ENCODE assay signal across 8 mouse cellular contexts in genomic region chr15:82274927-82275901, GRCm38 (mm10). TPM values are rescaled to one million over a fixed set of nuclear protein-coding genes. Genes with fewer than 3 reads are reported as not detected.
DNase-seq lines count a peak whose midpoint lies in the region; ATAC-seq and TF ChIP-seq lines count a peak whose summit lies in the region.

No protein-coding gene starts in this region.

- H3K27ac ChIP-seq in heart, embryonic 12.5 days (ENCODE audit: poor library complexity, severe bottlenecking): no peak overlapping the region
- H3K27ac ChIP-seq in hindbrain, embryonic 14.5 days: peak overlapping the region; percentile 97
- peak overlapping the region; percentile 90 for H3K27ac ChIP-seq in limb, embryonic 10.5 days
- peak overlapping the region; percentile 96 for H3K27ac ChIP-seq in neural tube, embryonic 15.5 days (replicated peaks)

- H3K36me3 ChIP-seq in heart, embryonic 12.5 days: no peaks in the 10 kb centered on the region
- peaks cover 16% of the 10 kb centered on the region for H3K36me3 ChIP-seq in hindbrain, embryonic 14.5 days (replicated peaks; ENCODE audit: control insufficient read depth, insufficient read depth)
- peaks cover 26% of the 10 kb centered on the region for H3K36me3 ChIP-seq in limb, embryonic 10.5 days
- peaks cover 20% of the 10 kb centered on the region for H3K36me3 ChIP-seq in neural tube, embryonic 15.5 days

- H3K4me2 ChIP-seq in heart, embryonic 12.5 days: peak overlapping the region; percentile 93
- H3K4me2 ChIP-seq in hindbrain, embryonic 14.5 days (replicated peaks): peak overlapping the region; percentile 94
- H3K4me2 ChIP-seq in neural tube, embryonic 15.5 days: peak overlapping the region; percentile 87

- peaks cover 22% of the 10 kb centered on the region for H3K4me1 ChIP-seq in heart, embryonic 12.5 days (replicated peaks)
- H3K4me1 ChIP-seq in hindbrain, embryonic 14.5 days (replicated peaks; ENCODE audit: control insufficient read depth, insufficient read depth, low read length): peaks cover 31% of the 10 kb centered on the region
- peaks cover 27% of the 10 kb centered on the region for H3K4me1 ChIP-seq in limb, embryonic 10.5 days
- peaks cover 42% of the 10 kb centered on the region for H3K4me1 ChIP-seq in neural tube, embryonic 15.5 days

- peaks cover 70% of the 10 kb centered on the region for H3K27me3 ChIP-seq in heart, embryonic 12.5 days (replicated peaks)
- peaks cover 44% of the 10 kb centered on the region for H3K27me3 ChIP-seq in Patski
- no peaks in the 10 kb centered on the region for H3K27me3 ChIP-seq in hindbrain, embryonic 14.5 days (ENCODE audit: control insufficient read depth, insufficient read depth, low read length)
- peaks cover 47% of the 10 kb centered on the region for H3K27me3 ChIP-seq in limb, embryonic 10.5 days (ENCODE audit: low read depth, poor library complexity, severe bottlenecking)
- 0 out of 2 replicates have a peak, but pooled peaks cover 7% of the 10 kb centered on the region for H3K27me3 ChIP-seq in neural tube, embryonic 15.5 days (replicated peaks)

- CTCF ChIA-PET in Patski (lab: Charles Lee): interaction anchor here (3.0 kb wide), 1 partner anchor 10 kb away, joined by 9 read pairs; no protein-coding TSS in a partner anchor

- intact Hi-C loops in heart, postnatal 36 days (cut with DNase I): no loop called here

- no peak for TF ChIP-seq CTCF in Patski (IDR thresholded peaks at IDR 0.05)

- peak overlapping the region; percentile 55 for H3K4me3 ChIP-seq in heart, embryonic 12.5 days
- H3K4me3 ChIP-seq in hindbrain, embryonic 14.5 days (replicated peaks; ENCODE audit: low read length): peak overlapping the region; percentile 75
- H3K4me3 ChIP-seq in limb, embryonic 10.5 days: peak overlapping the region; percentile 78
- H3K4me3 ChIP-seq in neural tube, embryonic 15.5 days (replicated peaks): peak overlapping the region; percentile 63

- POLR2A ChIA-PET in Patski (lab: Charles Lee): no interaction called here

- no peak for DNase-seq in heart, postnatal 36 days
- DNase-seq in Patski (ENCODE audit: low read depth, low spot score): no peak
- peak; percentile 41 for DNase-seq in embryo, embryonic 11.5 days (ENCODE audit: low read depth, low spot score)
- DNase-seq in hindbrain, embryonic 14.5 days (ENCODE audit: low spot score): peak; percentile 79
- peak; percentile 81 for DNase-seq in limb, embryonic 10.5 days (ENCODE audit: low spot score)
- DNase-seq in testis, postnatal 14 days (ENCODE audit: low spot score): no peak

- H3K9me3 ChIP-seq in heart, embryonic 12.5 days (replicated peaks): no peaks in the 10 kb centered on the region
- no peaks in the 10 kb centered on the region for H3K9me3 ChIP-seq in hindbrain, embryonic 14.5 days (ENCODE audit: control insufficient read depth, low read length)
- H3K9me3 ChIP-seq in limb, embryonic 10.5 days (replicated peaks): no peaks in the 10 kb centered on the region
- H3K9me3 ChIP-seq in neural tube, embryonic 15.5 days (replicated peaks): no peaks in the 10 kb centered on the region

- in situ Hi-C loops in Patski (cut with MboI; ENCODE audit: low pct_unique_long_range_greater_than_20kb): no loop called here

- 3% methylated on average over 81 of the region's 86 CpGs for WGBS in heart, embryonic 12.5 days
- under 1% methylated on average over 67 of the region's 86 CpGs for whole genome bisulfite sequencing in hindbrain, embryonic 14.5 days
- WGBS in limb, embryonic 10.5 days: under 1% methylated on average over 86 of the region's 86 CpGs
- WGBS in neural tube, embryonic 15.5 days: under 1% methylated on average over 76 of the region's 86 CpGs

- ATAC-seq in heart, embryonic 12.5 days (ENCODE audit: insufficient number of reproducible peaks, low FRiP score): peak; percentile 36; the same call in 1 of the 2 replicates
- peak; percentile 11 for ATAC-seq in Patski
- peak; percentile 73 for ATAC-seq in hindbrain, embryonic 14.5 days (ENCODE audit: low FRiP score)
- ATAC-seq in neural tube, embryonic 15.5 days (ENCODE audit: low FRiP score): peak; percentile 86

- H3K9ac ChIP-seq in heart, embryonic 12.5 days: peak overlapping the region; percentile 59
- H3K9ac ChIP-seq in hindbrain, embryonic 14.5 days: peak overlapping the region; percentile 92
- peak overlapping the region; percentile 64 for H3K9ac ChIP-seq in neural tube, embryonic 15.5 days (replicated peaks)

RNA-seq across cellular contexts. Expression of gene Sept3, which starts 0.5 kb away (rescaled TPM):
- polyA plus RNA-seq in heart, embryonic 12.5 days (2016; fragmentation: Nextera tagmentation; extraction: Ambion mirVana): 3.8 and 4.9 TPM in 2 replicates
- under 1 TPM; 0.35 to 0.36 TPM for total RNA-seq in heart, postnatal 36 days (2021)
- polyA plus RNA-seq in Patski (2021): 2.0 TPM
- polyA plus RNA-seq in hindbrain, embryonic 14.5 days (2014; fragmentation: Nextera tagmentation; extraction: Ambion mirVana): 375 and 410 TPM in 2 replicates
- 32.9 and 41.5 TPM in 2 replicates for polyA plus RNA-seq in limb, embryonic 10.5 days (2016; fragmentation: Nextera tagmentation; extraction: Ambion mirVana)
- polyA plus RNA-seq in neural tube, embryonic 15.5 days (2015; fragmentation: Nextera tagmentation; extraction: Ambion mirVana): 338 and 367 TPM in 2 replicates

RNA-seq across cellular contexts. Expression of gene 1500009C09Rik, which starts 23.0 kb away (rescaled TPM):
- polyA plus RNA-seq in heart, embryonic 12.5 days (2016; fragmentation: Nextera tagmentation; extraction: Ambion mirVana): not detected in 2 replicates
- total RNA-seq in heart, postnatal 36 days (2021): not detected
- polyA plus RNA-seq in Patski (2021): not detected
- polyA plus RNA-seq in hindbrain, embryonic 14.5 days (2014; fragmentation: Nextera tagmentation; extraction: Ambion mirVana): 10.2 and 13.2 TPM in 2 replicates
- polyA plus RNA-seq in limb, embryonic 10.5 days (2016; fragmentation: Nextera tagmentation; extraction: Ambion mirVana): not detected in 2 replicates
- polyA plus RNA-seq in neural tube, embryonic 15.5 days (2015; fragmentation: Nextera tagmentation; extraction: Ambion mirVana): 13.0 and 18.4 TPM in 2 replicates

RNA-seq across cellular contexts. Expression of gene Wbp2nl, which starts 23.5 kb away (rescaled TPM):
- 0.35 and 0.66 TPM in 2 replicates for polyA plus RNA-seq in heart, embryonic 12.5 days (2016; fragmentation: Nextera tagmentation; extraction: Ambion mirVana)
- not detected for total RNA-seq in heart, postnatal 36 days (2021)
- not detected for polyA plus RNA-seq in Patski (2021)
- polyA plus RNA-seq in hindbrain, embryonic 14.5 days (2014; fragmentation: Nextera tagmentation; extraction: Ambion mirVana): 0.17 and 0.29 TPM in 2 replicates
- 0.16 and 0.38 TPM in 2 replicates for polyA plus RNA-seq in limb, embryonic 10.5 days (2016; fragmentation: Nextera tagmentation; extraction: Ambion mirVana)
- polyA plus RNA-seq in neural tube, embryonic 15.5 days (2015; fragmentation: Nextera tagmentation; extraction: Ambion mirVana): 0.10 and 0.13 TPM in 2 replicates

RNA-seq across cellular contexts. Expression of gene Cenpm, which starts 30.7 kb away (rescaled TPM):
- polyA plus RNA-seq in heart, embryonic 12.5 days (2016; fragmentation: Nextera tagmentation; extraction: Ambion mirVana): 57.9 and 67.0 TPM in 2 replicates
- total RNA-seq in heart, postnatal 36 days (2021): under 1 TPM; 0.42 to 0.51 TPM
- polyA plus RNA-seq in Patski (2021): 17.7 TPM
- 17.0 and 18.0 TPM in 2 replicates for polyA plus RNA-seq in hindbrain, embryonic 14.5 days (2014; fragmentation: Nextera tagmentation; extraction: Ambion mirVana)
- 83.9 and 86.0 TPM in 2 replicates for polyA plus RNA-seq in limb, embryonic 10.5 days (2016; fragmentation: Nextera tagmentation; extraction: Ambion mirVana)
- 17.8 and 23.4 TPM in 2 replicates for polyA plus RNA-seq in neural tube, embryonic 15.5 days (2015; fragmentation: Nextera tagmentation; extraction: Ambion mirVana)

RNA-seq across cellular contexts. Expression of gene Tnfrsf13c, which starts 51.0 kb away (rescaled TPM):
- polyA plus RNA-seq in heart, embryonic 12.5 days (2016; fragmentation: Nextera tagmentation; extraction: Ambion mirVana): 0.09 TPM in 1 of 2 replicates, not detected in the other
- under 1 TPM; 0.28 to 0.30 TPM for total RNA-seq in heart, postnatal 36 days (2021)
- 0.03 TPM for polyA plus RNA-seq in Patski (2021)
- 0.51 and 0.68 TPM in 2 replicates for polyA plus RNA-seq in hindbrain, embryonic 14.5 days (2014; fragmentation: Nextera tagmentation; extraction: Ambion mirVana)
- polyA plus RNA-seq in limb, embryonic 10.5 days (2016; fragmentation: Nextera tagmentation; extraction: Ambion mirVana): 0.15 and 0.33 TPM in 2 replicates
- 0.66 and 0.90 TPM in 2 replicates for polyA plus RNA-seq in neural tube, embryonic 15.5 days (2015; fragmentation: Nextera tagmentation; extraction: Ambion mirVana)

Comparison
In these comparisons a context has a peak if more than half of its experiments do, and no peak if none do; other contexts are left out.
1. ATAC-seq: peak in every context shown above with its lines; median percentile 86 in neural tube, embryonic 15.5 days; 73 in hindbrain, embryonic 14.5 days; 36 in heart, embryonic 12.5 days; 11 in Patski.
2. DNase-seq: peak in embryo, embryonic 11.5 days (single experiment), hindbrain, embryonic 14.5 days (single experiment) and limb, embryonic 10.5 days (single experiment); none in heart, postnatal 36 days (0 of 2), Patski (single experiment) and testis, postnatal 14 days (single experiment).
3. RNA of gene 1500009C09Rik, which starts 23.0 kb away (polyA plus RNA-seq): 13.0 to 18.4 TPM in neural tube, embryonic 15.5 days and 10.2 to 13.2 TPM in hindbrain, embryonic 14.5 days; not detected in heart, embryonic 12.5 days, not detected in Patski (single experiment) and not detected in limb, embryonic 10.5 days; every median in the first group is over 10 times any median in the second.
4. Peak in every context shown above with its lines, with median percentiles within 50 percentile points of each other: H3K4me2 ChIP-seq, H3K4me3 ChIP-seq and H3K9ac ChIP-seq.